Mouse (Mus musculus) 3T3-L1 (cell line): Measurements from ENCODE around the gene Gm15557.
"Not testable (repeated sequence)": the region's sequence is repeated elsewhere in the genome, so short reads cannot be mapped to it uniquely, and the experiment has no call there.

Experiments
- DNase-seq: peaks from one replicate; pipeline ENCODE4 v3.0.0-alpha.2; 2015; ENCODE audit warnings: low read depth, low spot score

Gm15557 gene

DNA sequence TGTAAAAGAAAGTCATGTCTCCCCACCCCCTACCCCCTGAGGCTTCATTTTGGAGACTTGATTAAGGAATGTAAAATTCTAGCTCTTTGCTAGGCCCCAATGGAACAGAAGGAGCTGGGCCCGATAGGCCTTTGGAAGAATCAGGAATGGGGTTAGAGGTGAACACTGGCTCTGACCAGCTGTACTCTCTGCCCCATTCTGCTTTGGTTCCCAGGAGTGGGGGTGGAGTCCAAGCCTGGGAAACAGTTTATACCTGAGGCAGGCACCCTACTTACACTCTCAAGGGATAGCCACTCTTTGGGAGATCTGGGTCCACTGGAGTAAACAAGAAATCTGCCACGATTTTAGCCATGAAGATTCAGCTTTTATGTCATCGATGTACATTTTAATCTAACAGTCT, at the start of gene Gm15557:
Gm15557 (plus strand) TSS at position 48 of the 400 bp plus-strand sequence.
- DNase-seq = no peak

DNA sequence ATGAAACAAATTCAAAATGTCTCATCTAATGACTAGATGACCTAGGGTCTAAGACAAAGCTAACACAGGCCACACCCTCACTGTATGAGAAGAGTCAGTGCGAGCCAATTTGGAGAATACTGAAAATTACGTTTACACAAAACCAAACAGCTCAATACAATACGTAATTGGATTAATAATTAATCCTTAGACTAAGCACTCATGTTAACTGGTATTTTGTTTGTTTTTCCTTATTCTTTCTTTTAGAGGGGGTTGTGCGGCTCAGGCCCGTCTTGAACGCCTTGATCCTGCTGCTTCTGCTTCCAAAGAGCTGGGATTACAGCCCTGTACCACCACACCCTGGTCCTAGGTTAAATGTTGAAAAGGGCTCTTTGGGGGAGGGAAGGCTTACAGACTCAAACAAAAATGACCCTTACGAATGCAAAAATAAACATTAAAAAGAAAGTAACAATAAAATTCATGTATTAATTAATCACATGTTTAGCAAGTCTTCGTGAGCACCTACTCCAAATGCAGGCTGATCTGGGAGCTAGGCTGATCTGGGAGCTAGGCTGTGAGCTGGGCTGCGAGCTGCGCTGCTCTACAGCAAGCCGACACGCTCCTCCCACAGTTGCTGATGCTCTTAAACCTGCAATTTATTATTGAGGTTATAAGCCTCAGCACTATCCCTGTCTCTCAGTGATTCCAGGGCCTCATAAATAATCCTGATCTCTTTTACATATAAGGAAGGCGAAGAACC, 46.1 kb upstream of the Gm15557 start:
- DNase-seq = no peak

DNA sequence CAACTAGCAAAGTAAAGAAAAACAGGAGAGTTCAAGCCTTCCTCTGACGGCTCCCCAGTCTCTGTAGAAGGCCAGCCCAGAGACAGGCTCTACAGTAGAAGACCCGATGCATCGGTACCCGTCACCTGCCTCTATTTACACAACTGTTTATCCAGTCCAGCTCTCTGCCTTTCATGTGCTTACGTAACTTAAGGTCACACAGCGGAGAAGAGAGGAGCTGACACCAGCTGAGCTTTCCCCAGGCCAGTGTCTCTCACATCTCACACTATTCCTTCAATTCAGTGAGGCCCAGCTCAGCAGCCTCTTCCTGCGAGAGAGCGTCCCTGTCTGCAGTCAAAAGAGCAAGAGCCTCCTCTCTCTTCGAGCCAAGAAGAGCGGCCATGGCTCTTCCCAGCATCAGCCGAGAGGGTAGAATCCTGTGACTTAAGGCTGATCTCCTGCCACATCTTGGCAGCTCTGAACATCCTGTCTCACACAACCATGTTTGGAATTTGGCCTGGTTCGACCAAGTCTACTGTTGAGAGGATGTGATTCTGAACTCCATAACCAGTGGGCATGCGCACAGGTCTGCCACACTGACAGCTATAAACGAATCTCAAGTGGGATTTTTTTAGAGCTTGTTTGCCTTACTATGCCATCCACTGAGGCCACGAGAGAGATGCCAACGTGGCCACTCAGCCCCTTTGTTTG, 45.3 kb upstream of the Gm15557 start:
- DNase-seq = peak; percentile 60

DNA sequence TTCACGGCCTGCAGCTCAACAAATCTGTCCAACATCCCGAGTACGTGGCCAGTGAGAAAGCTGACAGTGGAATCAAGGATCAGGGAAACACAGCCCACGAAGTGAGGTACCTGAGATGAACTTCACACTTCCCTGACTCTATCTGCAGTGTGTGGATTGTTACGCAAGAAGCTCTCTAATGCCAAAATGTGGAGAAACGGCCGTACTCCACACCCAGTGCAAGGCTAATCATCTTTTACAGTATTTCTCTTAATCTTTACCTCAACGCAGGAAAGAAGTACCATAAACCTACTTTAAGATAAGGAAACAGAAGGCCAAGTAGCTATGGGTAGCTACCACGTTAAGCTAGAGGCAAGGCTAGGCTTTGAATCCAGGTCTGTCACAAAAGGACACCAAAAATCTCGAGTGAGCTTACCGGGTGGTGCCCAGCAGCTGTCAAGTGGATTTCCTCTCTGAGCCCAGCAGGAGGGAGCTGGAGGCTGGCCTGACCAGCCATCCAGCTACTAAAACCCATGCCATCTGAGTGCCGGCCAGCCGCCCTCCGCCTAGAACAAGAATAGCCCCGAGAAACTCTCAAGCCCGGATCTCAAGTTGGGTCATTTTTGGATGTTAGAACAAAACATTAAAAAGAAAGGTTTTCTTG, 37.4 kb upstream of the Gm15557 start:
- no peak for DNase-seq

DNA sequence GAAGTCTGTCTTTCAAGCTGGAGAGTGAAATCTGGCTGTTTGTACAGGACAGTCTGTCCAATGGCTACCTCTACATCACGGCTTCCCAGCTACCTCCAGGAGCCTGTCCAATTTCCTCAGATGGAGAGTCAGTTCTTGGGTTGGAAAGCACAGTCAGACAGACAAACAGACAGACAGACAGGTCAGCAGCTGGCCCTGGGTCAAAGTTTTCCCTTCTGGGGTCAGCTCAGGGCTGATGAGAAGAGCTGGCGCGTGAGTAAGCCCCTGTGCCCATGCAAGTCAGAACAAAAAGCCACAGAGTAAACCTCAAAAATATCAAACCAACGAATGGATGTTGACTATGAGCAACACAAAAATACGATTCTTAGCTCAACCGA, 36.9 kb upstream of the Gm15557 start:
- DNase-seq = no peak

DNA sequence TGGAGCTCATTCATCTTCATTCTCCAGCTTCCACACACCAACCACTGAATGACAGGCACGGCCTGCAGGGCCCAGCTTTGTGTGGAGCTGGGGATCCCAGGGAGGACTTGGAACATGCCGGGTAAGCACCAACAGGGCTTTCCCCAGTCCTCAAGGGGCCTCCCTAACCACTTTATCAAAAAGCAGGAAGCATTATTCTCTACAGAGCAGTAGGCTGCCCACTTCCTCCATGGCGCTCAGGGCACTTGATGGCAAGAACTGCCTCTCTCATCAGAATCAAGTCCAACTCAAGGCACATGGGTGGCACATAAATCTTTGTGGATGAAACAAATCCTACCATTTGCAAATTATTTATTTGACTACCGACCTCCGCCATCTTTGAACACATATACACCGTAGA, 25.8 kb upstream of the Gm15557 start:
- DNase-seq = no peak

DNA sequence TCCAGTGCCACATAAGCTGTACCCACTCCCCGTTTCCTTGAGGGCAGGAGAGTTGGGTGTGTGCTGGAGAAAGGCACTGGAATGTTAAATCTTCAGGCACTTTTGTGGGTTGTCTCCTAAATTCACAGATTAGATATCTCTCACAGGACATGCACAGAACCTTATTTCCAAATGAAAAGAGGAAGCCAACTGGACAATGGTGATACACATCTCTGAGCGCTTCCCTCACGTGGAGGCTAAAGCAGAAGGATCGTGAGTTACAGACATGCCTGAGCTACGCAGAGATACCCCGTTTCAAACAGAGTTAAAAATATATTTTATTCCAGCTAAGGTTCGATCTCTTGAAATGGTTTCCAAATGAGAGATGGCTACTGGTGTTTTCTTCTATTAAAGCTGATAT, 17.4 kb upstream of the Gm15557 start:
- DNase-seq = no peak

DNA sequence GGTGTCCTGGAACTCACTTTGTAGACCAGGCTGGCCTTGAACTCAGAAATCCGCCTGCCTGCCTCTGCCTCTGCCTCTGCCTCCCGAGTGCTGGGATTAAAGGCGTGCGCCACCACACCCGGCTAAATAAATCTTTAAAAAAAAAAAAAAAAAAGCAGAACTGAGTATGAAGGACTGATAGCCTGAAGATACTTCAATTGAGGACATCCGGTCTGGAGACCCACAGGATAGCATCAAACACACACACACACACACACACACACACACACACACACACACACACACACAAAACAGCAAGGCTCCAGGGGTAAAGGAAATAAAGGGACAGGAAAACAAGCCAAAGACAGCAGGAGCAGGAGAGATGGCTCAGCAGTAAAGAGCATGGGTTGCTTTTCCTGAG, 15.3 kb upstream of the Gm15557 start:
- not testable (repeated sequence) for DNase-seq

DNA sequence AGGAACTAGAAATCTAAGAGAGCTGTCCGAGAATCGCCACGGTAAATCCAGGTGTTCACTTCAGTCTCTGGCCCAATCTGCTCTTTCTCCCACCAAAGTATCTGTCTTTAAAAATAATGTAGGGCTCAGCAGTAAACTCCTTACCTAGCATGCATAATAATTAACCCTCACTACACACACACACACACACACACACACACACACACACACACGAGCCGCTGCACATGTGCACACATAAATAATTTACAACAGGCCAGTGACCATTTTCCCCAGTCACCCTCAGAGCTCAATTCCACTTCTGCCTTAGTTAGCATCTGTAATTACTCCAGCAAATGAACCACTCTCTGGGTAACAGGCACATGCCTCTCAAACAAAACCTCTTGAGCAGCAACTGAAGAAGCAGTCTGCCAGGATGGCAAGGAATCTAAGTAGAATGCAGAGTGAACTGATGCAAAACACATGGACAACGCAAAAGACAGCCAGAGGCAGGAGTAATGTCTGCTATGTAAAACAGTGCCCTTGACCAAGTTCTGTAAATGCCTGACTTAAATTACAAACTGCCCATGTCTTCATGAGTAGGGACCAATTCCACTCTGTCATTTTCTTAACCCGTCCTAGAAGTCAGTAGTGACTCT, 11.7 kb upstream of the Gm15557 start:
- peak; percentile 46 for DNase-seq

DNA sequence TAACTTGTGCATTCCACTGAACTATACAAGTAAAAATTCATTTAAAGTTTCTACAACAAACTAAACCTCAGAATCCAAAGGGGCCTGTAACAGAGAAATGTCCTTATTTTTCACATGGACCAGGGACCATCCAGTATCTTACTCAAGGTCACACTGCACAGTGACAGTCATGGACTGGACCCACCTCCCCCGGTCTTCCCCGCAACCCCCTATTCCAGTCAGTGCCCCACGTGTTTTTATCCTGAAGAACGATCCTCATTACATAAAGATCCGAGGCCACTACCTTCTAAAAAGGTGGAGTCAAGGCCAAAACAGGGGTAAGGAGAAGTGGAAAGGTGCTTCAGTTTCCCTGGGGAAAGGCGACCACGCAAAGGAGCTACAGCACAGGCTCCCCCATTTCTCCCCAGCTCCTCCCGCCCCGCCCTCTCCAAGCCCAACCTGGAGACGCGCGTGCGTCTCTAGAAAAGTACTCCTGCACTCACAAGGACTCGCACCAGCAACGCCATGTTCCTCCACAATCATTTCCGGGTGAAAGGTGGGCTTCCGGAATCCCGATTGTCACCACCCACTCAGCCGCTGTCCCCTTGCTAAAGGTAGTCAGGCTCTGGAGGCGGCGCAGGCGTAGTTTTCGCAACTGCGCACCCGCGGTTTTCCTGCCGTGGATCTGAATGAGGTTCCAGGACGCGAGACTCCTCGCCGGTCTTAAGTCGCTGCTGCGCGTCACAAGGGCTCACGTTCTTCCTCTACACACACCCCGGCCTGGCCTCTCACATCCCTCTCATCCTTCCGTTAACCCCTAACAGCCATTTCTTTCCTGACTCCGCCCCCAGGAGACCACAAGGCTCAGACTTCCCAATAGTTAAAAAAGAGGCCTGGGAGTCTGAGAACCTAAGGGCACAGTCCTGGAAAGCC, 10.7 kb upstream of the Gm15557 start, which contains the start of gene Uqcc1:
Uqcc1 (minus strand) TSS at position 780 of the 912 bp plus-strand sequence.
- peak; percentile 99 for DNase-seq

DNA sequence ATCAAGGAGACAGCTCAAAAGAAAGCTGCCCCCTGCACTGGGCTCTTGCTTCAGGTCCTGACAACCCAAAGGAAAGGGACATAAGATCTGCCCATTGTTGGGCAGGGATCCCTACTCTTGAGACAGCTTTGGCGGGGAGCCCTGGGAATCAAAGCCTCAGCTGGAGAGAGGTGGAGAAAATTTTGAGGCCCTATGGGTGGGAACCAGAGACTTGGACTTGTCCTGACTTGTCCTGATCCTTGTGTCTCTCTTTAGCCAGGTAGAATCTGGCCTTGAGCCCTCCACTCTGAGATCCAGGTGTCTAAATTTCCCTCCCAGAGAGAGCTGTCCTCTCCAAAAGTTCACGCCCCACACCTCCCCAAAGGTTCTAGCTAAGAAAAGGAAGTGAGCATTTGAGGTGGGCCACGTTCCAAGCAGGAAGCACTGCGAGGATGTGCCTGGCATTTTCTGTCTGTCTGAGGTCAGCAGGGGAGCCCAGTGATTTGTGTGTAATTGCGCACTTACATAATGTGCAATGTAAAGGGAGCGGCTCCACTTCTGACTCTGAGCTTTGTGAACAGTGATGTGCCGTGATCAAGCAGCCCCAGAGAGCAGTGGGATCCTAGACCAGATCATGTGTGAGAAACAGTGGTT, 515 bp upstream of the Gm15557 start:
- DNase-seq = peak; percentile 48

DNA sequence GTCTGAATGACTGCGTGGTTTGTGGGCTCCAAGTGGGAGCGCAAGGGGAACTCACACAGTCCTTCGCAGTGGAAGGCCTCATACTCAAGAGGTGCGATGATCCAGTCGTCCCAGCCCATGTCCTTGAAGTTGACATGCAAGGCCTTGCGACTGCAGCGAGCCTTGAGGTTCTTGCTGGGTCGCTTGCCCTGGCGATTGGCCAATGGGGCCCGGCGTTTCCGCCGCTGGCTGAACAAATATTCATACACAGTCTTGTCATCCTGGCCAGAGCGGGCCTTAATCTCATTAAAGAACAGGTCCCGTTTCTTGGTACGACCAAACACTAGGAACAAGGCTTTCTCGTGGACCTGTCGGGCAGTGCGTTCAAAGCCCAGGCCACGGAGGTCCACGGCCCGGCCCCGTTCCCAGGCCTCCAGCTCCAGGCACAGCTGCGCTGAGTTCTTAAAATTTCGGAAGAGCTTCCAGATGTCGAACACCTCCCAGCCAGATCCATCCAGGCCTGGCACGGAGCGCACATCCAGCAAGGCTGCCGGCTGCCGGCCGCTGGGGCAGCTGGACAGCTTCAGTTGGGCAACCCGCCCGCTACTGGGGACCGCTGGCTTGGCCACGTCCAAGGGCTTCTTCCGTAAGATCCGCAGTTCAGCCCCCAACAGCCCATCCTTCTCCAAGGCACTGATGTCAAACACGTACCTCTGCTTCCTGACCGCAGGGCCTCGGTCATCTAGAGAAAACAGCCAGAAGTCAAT, 1.3 kb downstream of the Gm15557 start:
- no peak for DNase-seq

DNA sequence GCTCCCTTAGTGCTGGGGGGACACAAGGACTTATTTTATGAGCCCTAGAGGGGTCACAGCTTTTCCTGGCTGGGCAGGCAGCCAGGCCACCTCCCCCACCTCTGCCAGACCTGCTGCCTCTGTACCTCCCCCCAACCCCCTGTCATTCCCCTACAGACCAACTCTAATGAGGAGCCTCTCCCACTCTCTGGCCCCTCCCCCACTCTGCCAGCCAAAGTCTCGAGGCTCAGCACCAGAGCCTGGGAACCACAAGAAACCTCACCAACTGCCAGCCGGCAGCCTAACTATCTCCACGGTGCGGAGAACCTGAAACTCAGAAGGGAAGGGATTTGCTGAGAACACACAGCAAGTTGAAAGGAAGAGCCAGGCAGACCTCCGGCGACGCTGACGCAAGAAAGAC, 2.9 kb downstream of the Gm15557 start:
- DNase-seq = no peak

DNA sequence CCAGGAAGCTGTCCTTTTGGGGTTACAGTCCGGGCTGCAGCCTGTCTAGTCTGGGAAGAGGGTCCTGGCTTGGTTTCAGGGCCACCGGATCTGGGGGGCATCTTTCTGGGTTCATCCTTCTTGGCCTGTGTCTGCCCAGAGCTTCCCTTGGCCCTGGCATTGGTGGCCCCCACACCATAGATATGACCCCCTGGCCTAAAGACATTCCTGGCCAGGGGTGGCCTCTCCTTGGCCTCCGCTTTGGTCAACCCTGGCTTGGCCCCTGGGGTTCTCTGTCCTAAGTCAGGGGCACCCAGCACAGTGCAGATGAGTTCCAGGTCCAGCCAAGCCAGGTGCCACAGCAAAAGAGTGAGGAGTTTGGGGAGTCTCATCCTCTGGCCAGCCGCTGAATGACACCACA, 4.2 kb downstream of the Gm15557 start:
- DNase-seq = no peak

DNA sequence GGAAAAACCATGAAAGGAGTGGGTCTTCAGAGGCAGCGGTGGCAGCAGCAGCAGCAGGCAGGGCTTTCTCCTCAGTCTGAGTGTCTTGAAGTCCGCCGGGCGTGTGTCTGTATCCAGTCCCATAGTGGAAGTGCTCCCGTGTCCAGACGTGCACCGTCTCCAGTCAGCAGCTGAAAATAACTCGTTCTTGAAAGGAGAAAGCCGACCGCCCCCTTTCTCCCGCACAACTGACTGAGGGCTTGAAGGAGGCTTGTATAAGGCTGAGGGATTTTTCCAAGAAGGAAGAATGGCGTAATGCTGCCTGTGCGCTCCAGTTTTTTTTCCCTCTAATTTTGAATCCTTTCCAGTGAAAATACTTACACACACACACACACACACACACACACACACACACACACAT, 4.6 kb downstream of the Gm15557 start, which contains the start of gene Gdf5:
Gdf5 (minus strand) TSS at position 244 of the 400 bp plus-strand sequence.
- no peak for DNase-seq

DNA sequence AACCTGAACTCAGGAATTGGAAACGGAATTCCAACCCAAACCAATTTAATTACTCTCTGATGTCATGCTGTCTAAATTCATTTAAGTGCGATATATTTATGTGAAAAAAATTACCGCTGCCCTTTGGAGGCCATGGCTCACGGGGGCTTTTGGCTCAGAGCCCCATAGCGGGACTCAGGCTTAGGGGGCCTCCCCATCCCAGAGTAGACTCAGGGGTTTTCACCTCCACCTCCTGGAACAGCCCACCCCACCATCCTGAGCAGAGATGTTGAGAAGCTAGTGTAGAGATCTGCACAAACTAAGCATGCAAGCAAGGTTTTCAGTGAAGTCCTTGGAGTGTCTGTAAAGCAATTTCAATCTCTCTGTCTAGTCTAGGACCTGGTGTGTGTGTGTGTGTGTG, 5.1 kb downstream of the Gm15557 start:
- DNase-seq = no peak

DNA sequence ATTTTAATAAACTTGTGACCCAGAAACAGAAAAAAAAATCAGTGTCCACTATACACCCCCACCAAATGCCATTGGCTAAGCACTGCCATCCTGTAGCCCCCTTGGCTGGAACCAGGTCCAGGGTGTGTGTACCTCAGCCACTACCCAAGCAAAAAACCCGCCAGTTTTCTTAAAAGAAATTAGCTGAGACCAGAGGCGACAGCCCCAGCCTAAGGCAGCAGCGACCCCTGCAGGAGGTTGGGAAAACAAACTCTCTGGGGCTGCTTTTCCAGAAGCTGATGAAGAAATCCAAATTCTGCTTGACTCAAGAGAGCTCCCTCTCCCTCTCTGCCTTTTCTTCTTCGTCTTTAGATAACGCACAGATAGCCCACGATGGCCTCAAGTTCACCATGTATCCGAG, 5.5 kb downstream of the Gm15557 start:
- peak; percentile 82 for DNase-seq

DNA sequence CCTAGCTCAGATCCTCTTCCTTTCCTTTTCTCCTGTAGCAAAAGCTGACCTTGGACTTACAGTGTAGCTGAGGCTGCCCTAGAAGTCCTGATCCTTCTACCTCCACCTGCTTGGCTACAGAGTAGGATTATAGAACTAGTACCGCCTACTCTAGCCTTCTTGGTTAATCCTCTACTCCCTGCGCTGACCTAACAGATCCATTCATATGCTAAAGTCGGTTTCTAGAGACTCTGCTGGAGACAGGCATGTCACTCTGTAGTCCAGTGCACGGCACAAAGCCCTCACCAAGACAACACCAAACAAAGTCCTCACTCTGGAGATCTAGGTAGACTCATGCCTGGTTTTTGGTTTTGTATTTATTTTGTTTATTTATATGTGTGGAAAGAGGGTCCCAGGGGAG, 6.0 kb downstream of the Gm15557 start:
- DNase-seq = no peak

DNA sequence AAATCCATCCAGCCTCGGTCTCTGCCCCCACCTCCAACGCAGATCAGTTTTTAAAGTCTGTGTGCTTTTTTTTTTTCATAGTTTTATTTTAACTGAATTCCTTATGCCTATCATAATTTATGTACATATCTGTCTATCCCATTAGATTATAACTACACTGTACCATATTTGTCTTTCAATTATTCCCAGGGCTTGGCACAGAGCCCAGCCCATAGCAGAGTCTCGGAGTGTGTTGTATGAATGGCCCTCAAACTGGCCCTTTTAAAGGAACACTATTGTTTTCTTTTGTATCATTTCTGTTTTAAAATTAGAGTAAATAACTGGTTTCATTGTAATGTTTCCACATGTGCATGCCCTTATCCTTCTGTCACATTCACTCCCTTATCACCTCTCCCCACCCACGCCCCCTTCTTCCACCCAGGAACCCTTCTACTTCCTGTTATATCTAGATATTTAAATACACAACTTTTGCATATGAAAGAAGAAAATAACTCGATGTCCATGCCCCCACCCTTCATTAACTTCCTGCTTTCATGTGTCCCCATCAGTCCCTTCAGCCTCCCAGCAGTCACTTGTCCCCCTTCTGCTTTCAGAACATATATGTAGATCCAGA, 7.0 kb downstream of the Gm15557 start:
- DNase-seq = no peak

DNA sequence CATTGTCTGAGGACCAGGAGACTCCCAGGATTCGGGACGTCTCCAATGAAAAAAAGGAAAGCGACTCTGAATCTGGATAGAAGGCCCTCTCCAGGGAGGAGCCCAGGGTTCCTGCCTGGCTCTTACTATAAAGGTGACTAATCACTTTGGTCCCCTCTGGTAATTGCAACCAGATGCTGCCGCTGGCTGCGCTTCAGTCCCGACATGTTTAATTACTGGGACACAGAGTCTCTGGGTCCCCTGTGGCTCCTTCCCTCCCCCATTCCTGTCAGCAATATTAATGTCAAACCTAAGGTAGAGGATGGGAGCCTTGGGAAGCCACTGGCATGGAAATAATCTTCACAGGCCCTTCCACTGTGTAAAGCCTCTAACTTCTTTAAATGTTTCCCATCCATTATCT, 8.8 kb downstream of the Gm15557 start:
- DNase-seq = peak; percentile 87
